Mouse (Mus musculus) bone marrow macrophage, adult 2 months (primary cell): ENCODE data around the gene Dtymk.

Experiments
- CTCF ChIP-seq: IDR thresholded peaks from 2 replicates; pipeline ENCODE4 v1.5.1; 2012; ENCODE audit warnings: low read depth, mild to moderate bottlenecking, low read length, moderate library complexity
- POLR2A ChIP-seq: IDR thresholded peaks from 2 replicates; pipeline ENCODE4 v1.6.1; 2012; ENCODE audit warnings: mild to moderate bottlenecking, low read depth, low read length, borderline replicate concordance

- TF ChIP-seq POLR2A (no peak), CTCF (no peak)
Observed at GRCm38 (mm10) chr1:93760076-93760475, 41.7 kb downstream of the Dtymk start.
